8 mouse cellular contexts compared by ENCODE assay signal in genomic region chr11:88551034-88551433, GRCm38 (mm10).
DNase-seq lines count a peak whose midpoint lies in the region; ATAC-seq lines count a peak whose summit lies in the region.

No protein-coding gene starts in this region.

- H3K4me3 ChIP-seq in forebrain, embryonic 16.5 days (replicated peaks; ENCODE audit: low read length) = no peak overlapping the region
- no peak overlapping the region for H3K4me3 ChIP-seq in hindbrain, embryonic 12.5 days
- H3K4me3 ChIP-seq in midbrain, embryonic 13.5 days (replicated peaks) = no peak overlapping the region
- no peak overlapping the region for H3K4me3 ChIP-seq in stomach, embryonic 14.5 days (ENCODE audit: low read depth, low read length)

- H3K9ac ChIP-seq in forebrain, embryonic 16.5 days (replicated peaks; ENCODE audit: low read depth, low read length) = no peak overlapping the region
- no peak overlapping the region for H3K9ac ChIP-seq in hindbrain, embryonic 12.5 days
- peak overlapping the region; percentile 29; the same call in 1 of the 2 replicates for H3K9ac ChIP-seq in midbrain, embryonic 13.5 days (replicated peaks)
- H3K9ac ChIP-seq in stomach, embryonic 14.5 days (replicated peaks; ENCODE audit: low read depth, low read length) = no peak overlapping the region; the same call in 1 of the 2 replicates

- H3K9me3 ChIP-seq in forebrain, embryonic 16.5 days (ENCODE audit: control insufficient read depth, low read length) = no peaks in the 10 kb centered on the region
- no peaks in the 10 kb centered on the region for H3K9me3 ChIP-seq in hindbrain, embryonic 12.5 days (replicated peaks)
- no peaks in the 10 kb centered on the region for H3K9me3 ChIP-seq in midbrain, embryonic 13.5 days
- H3K9me3 ChIP-seq in stomach, embryonic 14.5 days (ENCODE audit: control insufficient read depth, low read depth, low read length) = no peaks in the 10 kb centered on the region

- no peaks in the 10 kb centered on the region for H3K36me3 ChIP-seq in forebrain, embryonic 16.5 days (ENCODE audit: control insufficient read depth, insufficient read depth)
- H3K36me3 ChIP-seq in hindbrain, embryonic 12.5 days = no peaks in the 10 kb centered on the region
- no peaks in the 10 kb centered on the region for H3K36me3 ChIP-seq in midbrain, embryonic 13.5 days
- H3K36me3 ChIP-seq in stomach, embryonic 14.5 days (ENCODE audit: control insufficient read depth, insufficient read depth, low read length) = no peaks in the 10 kb centered on the region

- 7% methylated on average over 3 of the region's 3 CpGs for WGBS in forebrain, embryonic 16.5 days
- 11% methylated on average over 3 of the region's 3 CpGs for WGBS in hindbrain, embryonic 12.5 days
- 16% methylated on average over 3 of the region's 3 CpGs for WGBS in midbrain, embryonic 13.5 days
- 14% methylated on average over 3 of the region's 3 CpGs for WGBS in stomach, embryonic 14.5 days

- ATAC-seq in forebrain, embryonic 16.5 days = peak; percentile 59; the same call in 1 of the 2 replicates
- ATAC-seq in hindbrain, embryonic 12.5 days (ENCODE audit: low FRiP score) = peak; percentile 60
- ATAC-seq in midbrain, embryonic 13.5 days = peak; percentile 51
- ATAC-seq in stomach, embryonic 14.5 days (ENCODE audit: insufficient number of reproducible peaks, insufficient read depth, low FRiP score, low read depth) = no peak

- DNase-seq in A20 (ENCODE audit: low read depth, low spot score) = peak; percentile 65
- DNase-seq in Muller cell, postnatal 12 days (ENCODE audit: inconsistent ontology term) = peak; percentile 84
- peak; percentile 54 for DNase-seq in left cerebral cortex, postnatal 4 days
- DNase-seq in cerebellum, postnatal 25 days = no peak

- H3K27me3 ChIP-seq in forebrain, embryonic 16.5 days (replicated peaks; ENCODE audit: control insufficient read depth, insufficient read depth, low read length) = no peaks in the 10 kb centered on the region
- no peaks in the 10 kb centered on the region for H3K27me3 ChIP-seq in hindbrain, embryonic 12.5 days
- H3K27me3 ChIP-seq in midbrain, embryonic 13.5 days = no peaks in the 10 kb centered on the region
- no peaks in the 10 kb centered on the region for H3K27me3 ChIP-seq in stomach, embryonic 14.5 days (ENCODE audit: control insufficient read depth, insufficient read depth, low read length)

- intact Hi-C loops in left cerebral cortex, postnatal 4 days (cut with DNase I) = loop anchor here (5.0 kb wide), 1 partner anchor 176 kb away; no protein-coding TSS in a partner anchor

- H3K4me1 ChIP-seq in forebrain, embryonic 16.5 days (replicated peaks; ENCODE audit: control insufficient read depth, insufficient read depth, low read length) = peaks cover 67% of the 10 kb centered on the region
- peaks cover 95% of the 10 kb centered on the region for H3K4me1 ChIP-seq in hindbrain, embryonic 12.5 days
- H3K4me1 ChIP-seq in midbrain, embryonic 13.5 days (replicated peaks) = peaks cover 95% of the 10 kb centered on the region
- peaks cover 64% of the 10 kb centered on the region for H3K4me1 ChIP-seq in stomach, embryonic 14.5 days (ENCODE audit: control insufficient read depth, insufficient read depth, low read length)

- no peak overlapping the region for H3K4me2 ChIP-seq in forebrain, embryonic 16.5 days (ENCODE audit: low read length)
- H3K4me2 ChIP-seq in hindbrain, embryonic 12.5 days (replicated peaks) = no peak overlapping the region
- H3K4me2 ChIP-seq in midbrain, embryonic 13.5 days (replicated peaks) = no peak overlapping the region
- no peak overlapping the region for H3K4me2 ChIP-seq in stomach, embryonic 14.5 days (replicated peaks; ENCODE audit: low read depth, low read length)

- H3K27ac ChIP-seq in forebrain, embryonic 16.5 days (ENCODE audit: low read length) = no peak overlapping the region
- H3K27ac ChIP-seq in hindbrain, embryonic 12.5 days = peak overlapping the region; percentile 71
- H3K27ac ChIP-seq in midbrain, embryonic 13.5 days = peak overlapping the region; percentile 73
- peak overlapping the region; percentile 29; the same call in 1 of the 2 replicates for H3K27ac ChIP-seq in stomach, embryonic 14.5 days (ENCODE audit: low read length)

Comparison
In these comparisons a context has a peak if more than half of its experiments do, and no peak if none do; other contexts are left out.
1. DNase-seq: peak in A20 (single experiment), Muller cell, postnatal 12 days (single experiment) and left cerebral cortex, postnatal 4 days (single experiment); none in cerebellum, postnatal 25 days (0 of 2).